Mouse (Mus musculus) left cerebral cortex, adult 9 months (tissue): Measurements from ENCODE around the gene Gga1.

Experiments used
- DNase-seq, 2 experiments: peaks; one replicate each; pipeline ENCODE4 v3.0.0; 2022; ENCODE audit warnings: low spot score in 2 of 2

Gene Gga1

DNA sequence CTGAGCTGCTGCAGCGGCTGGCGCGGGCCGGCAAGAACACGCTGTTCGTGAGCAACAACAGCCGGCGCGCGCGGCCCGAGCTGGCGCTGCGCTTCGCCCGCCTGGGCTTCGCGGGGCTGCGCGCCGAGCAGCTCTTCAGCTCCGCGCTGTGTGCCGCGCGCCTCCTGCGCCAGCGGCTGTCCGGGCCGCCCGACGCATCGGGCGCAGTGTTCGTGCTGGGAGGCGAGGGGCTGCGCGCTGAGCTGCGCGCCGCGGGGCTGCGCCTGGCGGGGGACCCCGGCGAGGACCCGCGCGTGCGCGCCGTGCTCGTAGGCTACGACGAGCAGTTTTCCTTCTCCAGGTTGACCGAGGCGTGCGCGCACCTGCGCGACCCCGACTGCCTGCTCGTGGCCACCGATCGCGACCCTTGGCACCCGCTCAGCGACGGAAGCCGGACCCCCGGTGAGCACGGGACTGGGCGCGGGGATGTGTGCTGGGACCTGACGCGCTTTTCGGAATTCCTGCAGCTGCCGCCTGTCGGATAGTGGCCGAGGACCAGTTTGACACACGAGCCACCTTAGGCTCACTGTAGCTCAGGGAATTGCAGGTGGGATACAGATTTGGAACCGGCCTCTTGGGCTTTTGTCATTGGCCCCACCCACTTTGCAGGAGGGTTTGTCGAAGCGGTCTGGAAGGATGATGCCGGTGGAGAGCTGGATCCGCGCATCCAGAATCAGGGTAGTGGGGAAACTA is 37.3 kb downstream of the Gga1 start:
- peak in 1 of 2 experiments; percentile 43 for DNase-seq

DNA sequence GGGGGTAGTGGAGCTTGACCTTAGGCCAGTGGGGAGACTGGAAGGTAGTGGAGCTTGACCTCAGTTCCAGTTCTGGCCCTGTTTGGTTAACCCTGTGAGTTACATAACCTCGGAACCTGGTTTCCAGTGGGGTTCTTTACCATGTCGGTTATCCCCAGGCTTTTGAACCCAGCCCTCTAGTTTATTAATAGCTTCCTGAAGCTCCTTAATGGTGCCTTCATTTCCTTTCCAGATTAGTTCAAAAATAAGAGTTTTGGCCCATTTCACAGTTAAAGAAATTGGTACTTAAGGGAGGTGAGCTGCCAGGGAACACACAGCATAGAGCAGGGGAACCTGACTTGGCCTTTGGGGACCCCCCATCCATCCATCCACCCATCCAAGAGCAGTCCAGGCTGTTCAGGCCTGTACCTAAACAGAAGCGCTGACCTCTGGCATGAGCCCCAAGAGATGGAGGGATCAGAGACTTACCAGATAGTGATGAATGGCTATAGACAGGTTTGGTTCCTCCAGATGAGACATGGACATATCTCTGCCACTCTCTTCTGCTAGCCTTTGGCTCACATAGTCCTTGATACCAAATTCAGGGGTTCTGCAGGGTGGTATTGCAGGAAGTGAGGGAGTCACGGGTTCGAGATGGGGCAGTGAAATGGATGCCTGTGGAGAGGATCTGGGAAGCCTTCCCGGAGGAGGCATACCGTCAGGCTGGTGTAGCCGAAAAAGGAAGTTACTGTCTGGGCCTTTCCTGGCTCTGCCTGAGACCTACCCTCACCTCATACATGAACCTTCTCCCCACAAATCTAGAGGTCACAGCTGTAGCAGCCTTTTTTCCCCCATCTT is 38.1 kb downstream of the Gga1 start:
- no peak for DNase-seq

DNA sequence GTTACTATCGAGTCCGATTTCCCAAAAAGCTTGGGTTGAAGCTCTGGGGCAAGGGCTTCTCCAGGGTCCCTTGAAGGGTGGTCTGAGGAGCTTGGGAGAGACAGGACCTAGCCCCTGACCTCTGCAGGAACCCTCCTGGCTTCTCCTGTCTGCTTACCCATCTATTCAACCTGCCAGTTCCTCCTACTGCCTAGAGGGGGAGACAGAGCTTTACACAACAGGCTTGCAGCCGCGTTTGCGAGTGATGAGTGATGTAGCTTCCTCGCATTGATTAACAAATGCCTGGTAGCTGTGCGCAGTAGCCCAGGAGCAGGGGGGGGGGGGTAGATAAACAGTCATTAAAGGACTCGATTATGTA is 38.6 kb downstream of the Gga1 start:
- DNase-seq, result peak in 1 of 2 experiments; percentile 85

DNA sequence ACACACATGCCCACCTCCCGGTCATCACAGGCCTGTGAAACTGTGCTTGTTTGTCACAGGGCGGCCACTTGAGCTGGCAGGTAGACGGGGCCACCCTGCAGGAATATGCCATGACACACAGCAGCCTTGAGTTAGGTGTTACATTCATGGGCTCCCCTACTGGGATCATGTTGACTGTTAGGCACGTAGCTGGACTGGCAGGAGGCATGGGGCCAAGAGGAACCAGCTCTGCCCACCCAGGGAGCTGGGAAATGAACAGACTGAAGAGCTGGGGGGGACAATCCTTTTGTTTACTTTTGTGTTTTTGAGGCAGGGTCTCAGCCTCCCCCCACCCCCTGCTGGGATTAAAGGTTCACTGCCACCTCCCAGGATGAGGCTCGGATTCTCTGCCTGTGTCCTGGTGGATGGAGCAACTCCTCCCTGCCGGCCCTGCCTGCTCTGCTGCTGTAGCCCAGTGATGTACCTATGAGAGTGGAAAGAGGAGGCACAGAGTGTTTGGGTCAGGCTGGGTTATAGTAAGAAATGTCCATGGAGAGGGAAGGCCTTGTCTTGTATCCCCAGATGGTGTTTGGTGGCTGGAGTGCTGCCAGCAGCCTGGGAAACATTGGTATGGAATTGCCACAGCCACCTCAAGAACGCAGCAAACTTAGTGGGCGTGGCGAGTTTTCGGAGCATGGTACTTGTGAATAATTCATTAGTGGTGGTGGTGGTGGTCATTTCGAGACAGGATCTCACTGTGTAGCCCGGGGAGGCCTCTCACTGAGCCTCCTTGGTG is 39.2 kb downstream of the Gga1 start:
- DNase-seq, result no peak

DNA sequence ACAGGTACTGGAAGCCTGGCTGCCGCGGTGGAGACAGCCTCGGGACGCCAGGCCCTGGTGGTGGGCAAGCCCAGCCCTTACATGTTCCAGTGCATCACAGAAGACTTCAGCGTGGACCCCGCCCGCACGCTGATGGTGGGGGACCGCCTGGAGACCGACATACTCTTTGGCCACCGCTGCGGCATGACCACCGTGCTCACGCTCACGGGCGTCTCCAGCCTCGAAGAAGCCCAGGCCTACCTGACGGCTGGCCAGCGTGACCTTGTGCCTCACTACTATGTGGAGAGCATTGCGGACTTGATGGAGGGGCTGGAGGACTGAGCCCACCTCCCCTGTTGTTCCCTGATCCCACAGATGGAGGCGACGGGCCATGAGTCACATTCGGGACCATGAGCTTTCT is 41.1 kb downstream of the Gga1 start:
- no peak for DNase-seq

DNA sequence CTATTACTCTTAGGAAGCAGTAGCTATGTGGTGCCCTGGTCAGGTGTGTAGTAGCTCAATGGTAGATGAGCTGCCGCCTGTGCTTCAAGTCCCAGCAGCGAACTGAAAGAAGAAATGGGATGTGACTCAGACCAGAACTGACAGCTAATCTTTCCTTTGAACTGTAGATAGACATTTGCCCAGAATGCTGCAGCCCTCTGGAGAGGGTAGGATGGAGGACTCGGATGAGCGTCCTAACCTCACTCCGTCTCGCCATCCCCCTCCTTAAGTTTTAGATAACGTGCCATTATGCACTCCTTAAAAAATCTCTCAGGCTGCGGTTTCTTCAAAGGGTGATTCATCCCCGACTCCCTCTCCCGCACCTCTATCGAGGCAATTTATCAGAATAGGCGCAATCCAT is 42.9 kb downstream of the Gga1 start:
- DNase-seq, result no peak

DNA sequence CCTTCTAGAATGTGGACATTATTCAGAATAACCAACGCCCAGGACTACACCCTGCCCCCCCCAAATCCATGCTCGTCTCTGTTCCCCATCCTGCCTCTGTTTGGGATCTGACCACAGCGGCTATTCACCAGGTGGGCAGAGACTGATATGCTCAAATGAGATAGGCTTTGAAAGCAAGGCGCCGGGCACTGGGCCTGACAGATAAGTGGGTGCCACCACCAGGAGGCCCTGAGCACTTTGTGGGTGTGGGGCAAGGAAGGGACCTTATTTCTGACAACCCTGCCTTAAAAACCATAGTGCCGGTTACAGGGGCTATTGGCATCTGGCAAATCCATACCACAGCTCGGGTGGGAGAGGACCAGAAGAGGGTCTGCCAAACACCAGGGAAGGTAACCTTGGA is 45.7 kb downstream of the Gga1 start:
- no peak for DNase-seq

DNA sequence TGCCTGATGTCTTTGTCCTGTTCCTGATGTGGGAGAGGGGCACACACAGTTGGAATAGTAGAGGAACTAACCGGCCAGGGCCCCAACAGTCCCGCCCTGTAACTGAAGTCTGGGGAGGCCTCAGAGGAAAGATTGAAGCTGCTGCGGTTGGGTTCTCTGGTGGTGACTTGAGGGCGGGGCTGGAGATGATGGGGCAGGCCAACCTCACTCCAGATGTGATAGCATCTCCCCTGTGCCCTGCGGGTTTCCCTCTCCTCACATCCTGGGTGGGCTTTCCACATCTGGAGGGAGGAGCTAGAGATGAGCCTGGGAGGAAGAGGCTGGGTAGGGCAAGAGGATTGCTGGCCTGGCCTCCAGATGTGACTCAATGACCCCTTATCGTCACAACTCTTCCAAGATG is 46.6 kb downstream of the Gga1 start:
- DNase-seq, result no peak

DNA sequence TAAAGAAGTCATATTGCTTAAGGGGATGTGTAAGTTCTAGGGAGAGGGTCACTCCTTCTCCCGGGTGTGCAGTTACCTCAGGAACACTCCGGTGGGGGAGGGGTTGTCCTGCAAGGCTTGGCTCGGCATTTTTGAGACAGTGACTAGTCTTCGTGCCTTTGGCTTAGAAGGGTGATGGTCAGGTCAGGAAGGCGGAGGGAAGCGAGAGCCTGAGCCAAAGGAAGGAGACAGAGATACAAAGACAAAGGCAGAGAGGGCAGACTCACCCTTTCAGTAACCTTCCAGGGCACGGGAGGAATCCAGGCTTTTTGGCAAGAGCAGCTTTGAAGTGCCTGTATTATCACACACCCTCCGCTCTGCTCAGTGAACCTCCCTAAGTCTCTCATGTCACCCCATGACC is 48.1 kb downstream of the Gga1 start:
- no peak for DNase-seq

DNA sequence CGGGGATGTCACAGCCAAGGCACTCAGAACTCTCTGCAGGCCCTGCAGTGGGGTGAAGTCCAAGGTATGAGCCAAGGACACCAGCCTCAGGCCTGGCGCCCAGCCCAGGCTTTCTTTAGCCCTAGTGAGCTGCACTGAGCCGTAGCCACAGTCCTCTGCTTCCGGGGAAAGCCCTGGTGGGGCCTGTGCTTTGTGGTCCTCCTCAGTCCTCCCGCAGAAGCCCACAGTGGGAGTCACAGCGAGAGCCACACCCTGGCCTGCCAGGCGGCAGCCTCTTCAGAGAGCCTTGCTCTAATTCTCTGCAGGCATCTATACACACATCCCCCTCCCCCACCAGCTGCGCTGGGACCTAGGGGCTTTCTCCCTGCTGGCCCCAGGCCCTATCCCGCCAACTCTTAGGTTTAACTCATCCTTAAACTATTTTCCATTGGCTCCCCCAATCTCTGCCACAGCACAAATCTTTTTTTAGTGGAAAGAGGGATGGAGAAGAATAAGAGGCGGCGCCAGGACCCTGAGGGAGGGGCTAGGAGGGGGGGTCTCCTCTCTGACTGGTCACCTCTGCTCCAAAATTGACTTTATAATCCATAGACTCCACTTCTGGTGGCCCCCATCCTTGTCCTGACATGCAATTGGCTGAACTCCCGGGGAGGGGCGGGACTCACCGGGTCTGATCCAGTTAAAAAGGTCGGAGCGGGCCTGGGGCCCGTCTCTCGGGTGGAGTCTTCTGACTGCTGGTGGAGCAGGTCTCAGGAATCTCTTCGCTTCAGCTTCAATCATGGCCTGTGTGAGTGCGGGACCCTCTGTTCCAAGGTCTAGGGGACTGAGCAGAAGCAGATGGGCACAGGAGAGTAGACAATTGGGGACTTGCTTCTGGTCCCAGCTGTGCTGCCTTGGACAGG is 49.3 kb downstream of the Gga1 start, which contains the start of gene Lgals1:
Lgals1 (plus strand) TSS at position 705 of the 899 bp plus-strand sequence.
- peak in 1 of 2 experiments; percentile 45 for DNase-seq

DNA sequence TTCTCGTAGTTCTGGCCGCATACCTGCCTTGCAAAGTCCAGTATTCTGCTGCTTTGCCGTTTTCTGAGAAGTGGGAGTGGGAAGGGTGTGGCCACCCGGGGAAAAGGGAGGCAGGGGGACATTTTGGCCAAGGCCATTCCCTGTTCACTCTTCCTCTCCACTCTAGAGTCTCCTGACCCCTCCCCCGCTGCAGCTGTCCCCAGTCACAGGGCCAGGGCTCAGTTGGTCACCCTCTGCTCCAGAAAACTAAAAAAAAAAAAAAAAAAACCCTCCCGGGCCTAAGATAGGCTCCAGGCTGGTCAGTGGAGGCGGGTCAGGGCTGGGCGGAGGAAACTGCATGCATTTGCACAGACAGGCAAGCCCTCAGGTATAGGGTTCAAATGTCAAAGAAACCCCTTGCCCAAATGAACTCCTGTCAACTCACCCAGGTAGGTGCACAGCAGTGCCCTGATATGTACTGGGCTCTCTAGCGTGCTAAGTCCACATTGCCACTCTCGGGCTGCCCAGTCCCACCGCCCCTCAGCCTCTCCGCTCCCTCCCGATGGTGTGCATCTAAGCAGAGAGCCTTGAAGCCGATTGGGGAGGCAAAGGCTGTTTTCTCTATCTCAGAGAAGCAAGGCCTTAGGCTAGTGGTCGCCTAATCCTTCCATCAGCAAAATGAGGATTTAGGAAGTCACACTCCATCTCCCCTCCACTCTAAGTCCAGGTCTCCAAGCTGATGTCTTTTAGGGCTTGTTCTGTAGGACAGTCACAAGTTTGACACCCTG is 50.2 kb downstream of the Gga1 start:
- no peak for DNase-seq

DNA sequence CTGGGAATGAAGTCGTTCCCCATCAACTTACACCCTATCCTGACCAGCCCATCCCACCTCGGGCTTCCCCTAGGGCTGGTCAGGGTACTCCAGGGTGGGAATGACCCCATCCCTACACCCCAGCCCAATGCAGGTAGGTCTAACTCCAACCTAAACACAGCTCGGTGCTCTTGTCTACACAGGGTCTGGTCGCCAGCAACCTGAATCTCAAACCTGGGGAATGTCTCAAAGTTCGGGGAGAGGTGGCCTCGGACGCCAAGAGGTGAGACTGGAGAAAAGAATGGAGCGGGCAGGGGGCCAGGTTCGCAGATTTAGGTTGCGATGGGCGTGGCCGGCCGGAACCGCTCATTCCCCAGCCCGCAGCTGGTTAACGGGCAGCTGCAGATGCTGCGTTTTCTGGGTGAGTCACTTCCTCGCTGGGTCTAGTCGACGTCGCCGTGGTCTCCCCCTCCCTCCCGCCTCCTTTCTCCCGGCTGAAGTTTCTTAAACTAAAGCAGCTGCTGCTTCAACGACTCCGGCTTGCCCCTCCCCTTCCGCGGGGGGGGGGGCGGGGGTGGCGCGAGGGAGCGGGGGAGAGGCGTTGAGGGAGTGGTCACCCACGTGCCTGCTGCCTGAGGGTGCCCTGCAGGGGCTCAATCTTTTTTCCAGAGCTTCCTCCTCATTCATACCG is 50.9 kb downstream of the Gga1 start:
- DNase-seq, result peak in 1 of 2 experiments; percentile 53

DNA sequence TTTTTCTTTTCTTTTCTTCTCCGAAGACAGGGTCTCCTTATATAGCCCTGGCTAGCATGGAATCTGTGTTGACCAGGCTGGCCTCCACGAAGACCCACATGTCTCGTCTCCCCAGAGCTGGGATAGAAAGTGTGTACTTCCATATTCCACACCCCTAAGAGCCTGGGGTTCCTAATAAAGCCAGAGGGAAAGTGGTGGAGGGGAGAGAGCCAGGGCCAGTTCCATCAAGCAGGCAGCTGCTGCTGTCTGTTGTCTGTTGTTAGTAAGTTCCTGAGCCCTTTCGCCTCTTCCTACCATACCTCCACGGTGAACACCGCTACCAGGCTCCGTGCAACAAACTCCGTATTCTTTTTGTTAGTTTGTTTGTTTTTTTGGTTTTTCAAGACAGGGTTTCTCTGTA is 51.5 kb downstream of the Gga1 start:
- no peak for DNase-seq

DNA sequence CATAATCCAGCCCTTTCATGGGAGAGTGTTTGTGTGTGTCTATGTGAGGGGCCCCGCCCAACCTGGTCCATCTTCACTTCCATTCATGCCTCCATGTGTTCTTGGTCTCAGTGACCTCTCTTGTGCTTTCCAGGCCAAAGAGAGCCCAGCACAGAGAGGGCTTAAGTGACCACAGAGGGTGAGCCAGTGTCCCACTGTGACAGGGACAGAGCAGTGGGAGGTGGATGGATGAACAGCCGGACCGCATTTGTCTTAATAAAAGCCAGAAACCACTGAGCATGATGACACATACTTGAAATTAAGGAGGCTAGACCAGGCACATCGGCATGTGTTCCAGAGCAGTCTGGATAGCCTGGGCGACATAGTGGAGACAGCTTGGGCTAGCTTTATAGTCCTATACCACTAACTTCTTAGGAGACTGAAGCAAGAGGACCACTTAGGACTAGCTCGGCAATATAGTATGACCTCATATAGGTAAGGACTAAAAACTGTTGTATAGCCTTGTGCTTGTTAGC is 53.3 kb downstream of the Gga1 start:
- DNase-seq, result no peak

DNA sequence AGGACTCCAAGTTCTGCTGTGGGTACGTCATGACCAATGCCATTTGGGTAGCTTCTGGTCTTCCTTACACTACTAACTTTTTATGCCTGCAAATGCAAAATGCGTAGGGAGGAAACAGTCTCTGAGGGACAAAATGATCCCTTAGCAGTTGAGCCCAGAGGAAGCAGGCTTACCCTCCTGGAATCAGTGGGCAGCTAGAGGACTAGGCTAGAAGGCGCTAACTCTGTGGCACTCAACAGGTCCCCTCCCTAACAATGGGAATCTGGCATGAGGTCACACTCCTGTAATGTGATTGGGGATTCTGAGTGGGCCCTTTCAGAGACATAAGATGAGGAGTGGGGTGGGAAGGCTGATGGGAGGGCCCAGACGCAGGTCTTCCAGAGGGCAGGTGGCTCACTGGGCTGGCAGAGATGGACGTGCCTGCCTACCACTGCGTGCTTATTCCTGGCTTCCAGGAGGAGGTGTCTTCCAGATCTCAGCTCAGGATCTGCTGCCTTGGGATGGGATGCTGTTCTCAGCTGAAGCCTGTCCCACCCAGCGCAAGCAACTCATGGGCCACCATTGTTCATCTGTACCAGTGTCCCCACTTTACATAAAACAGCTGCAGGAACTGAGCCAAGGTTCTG is 53.9 kb downstream of the Gga1 start:
- no peak for DNase-seq

DNA sequence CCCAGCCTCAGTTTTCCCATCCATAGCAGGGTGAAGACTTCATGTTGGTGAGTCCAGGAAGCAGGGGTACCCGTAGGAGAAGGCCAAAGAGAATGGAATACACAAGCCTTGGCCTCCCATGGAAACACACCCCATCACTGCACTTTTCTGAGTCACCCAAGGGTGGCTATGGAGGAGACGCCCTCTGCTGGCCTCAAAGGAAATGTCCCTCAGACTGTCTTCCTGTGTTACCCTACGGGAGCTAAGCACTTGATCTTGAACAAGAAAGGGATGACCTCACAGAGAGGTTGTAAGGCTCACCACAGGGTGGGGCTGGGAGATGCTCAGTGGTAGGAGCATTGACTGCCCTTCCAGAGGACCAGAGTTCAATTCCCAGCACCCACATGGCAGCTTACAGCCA is 54.6 kb downstream of the Gga1 start:
- no peak for DNase-seq

DNA sequence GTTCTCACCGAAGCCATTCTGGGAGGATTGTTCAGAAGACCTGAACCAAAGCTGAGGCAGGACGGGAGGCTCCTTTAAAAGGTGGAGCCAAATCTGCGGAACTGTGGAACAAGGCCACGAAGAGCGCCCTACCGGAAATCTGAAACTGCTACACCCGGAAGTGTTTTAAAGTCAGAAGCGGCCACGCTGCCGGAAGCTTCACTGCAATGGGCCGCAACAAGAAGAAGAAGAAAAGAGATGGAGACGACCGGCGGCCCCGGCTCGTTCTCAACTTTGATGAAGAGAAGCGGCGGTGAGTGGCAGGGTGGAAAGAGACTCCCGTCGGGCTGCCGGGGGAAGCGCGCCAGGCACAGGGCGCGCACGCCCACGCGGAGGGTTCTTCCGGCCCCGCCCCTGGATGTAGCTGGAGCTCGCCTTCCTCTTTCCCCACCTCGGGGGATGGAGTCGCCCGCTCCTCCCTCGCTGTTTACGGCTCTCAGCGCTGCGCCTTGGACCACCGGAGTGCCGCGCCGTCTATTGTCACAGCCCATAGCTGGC is 57.9 kb downstream of the Gga1 start, which contains the start of gene Nol12:
Nol12 (plus strand) TSS at position 150 of the 537 bp plus-strand sequence.
- peak in 1 of 2 experiments; percentile 92 for DNase-seq

DNA sequence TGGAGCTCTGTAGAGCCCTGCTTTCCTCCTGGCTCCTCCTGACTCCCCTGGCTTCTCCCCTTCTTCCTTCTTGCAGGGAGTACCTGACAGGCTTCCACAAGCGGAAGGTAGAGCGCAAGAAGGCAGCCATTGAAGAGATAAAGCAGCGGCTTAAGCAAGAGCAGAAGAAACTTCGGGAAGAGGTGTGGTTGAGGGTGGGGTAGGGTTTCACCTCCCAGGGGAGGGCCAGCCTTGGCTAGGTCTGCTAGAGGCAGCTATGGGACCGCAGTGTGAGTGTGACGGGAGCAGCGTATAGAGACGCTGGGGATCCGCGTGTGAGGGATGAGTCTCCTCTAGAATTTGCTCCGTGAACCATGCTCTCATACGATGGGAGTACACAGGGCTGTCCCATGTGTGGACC is 59.4 kb downstream of the Gga1 start:
- no peak for DNase-seq

DNA sequence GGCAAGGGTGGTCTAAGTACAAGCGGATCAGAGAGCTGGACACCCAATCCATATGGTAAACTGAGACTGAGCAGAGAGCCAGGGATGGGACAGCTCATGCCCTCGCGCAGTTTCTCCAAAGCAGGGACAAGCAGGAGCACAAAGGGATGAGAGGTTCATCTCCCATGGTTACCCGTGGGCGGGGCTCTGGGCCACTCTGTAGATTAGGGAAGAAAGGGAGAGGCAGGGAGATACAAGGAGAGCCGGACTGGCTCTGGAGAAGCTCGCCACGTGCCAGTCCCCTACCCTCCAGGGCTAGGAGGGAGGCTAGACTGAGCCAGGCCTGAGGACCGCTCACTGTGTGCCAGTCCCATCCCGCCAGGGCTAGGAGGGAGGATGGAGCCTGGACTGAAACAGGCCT is 60.3 kb downstream of the Gga1 start:
- no peak for DNase-seq
